Mouse (Mus musculus) heart, embryonic 11.5 days (tissue): ENCODE results near the gene Arid3c. TPM values are rescaled to one million over a fixed set of nuclear protein-coding genes. Genes with fewer than 3 reads are reported as not detected.
"Not testable (repeated sequence)": the region's sequence is repeated elsewhere in the genome, so short reads cannot be mapped to it uniquely, and the experiment has no call there.

Experiments used
- ATAC-seq: fragments of 200-750 bp; cut with Nextera tagmentation; replicated peaks from 2 replicates; pipeline ENCODE4 v1.8.0; 2017; ENCODE audit warnings: moderate library complexity; ENCODE audit not compliant: insufficient number of reproducible peaks, low FRiP score, low TSS enrichment
- H3K27ac ChIP-seq: fragments of 300-500 bp; sonication (generic); 2 replicates; pipeline ENCODE4 v1.5.1; 2014; ENCODE audit warnings: mild to moderate bottlenecking, low read depth, low read length
- H3K27me3 ChIP-seq: fragments of 300-500 bp; sonication (generic); 2 replicates; pipeline ENCODE4 v1.6.1; 2014; ENCODE audit warnings: mild to moderate bottlenecking, low read length, mixed read lengths; ENCODE audit not compliant: control insufficient read depth, insufficient read depth
- H3K36me3 ChIP-seq: fragments of 300-500 bp; sonication (generic); 2 replicates; pipeline ENCODE4 v1.6.1; 2014; ENCODE audit warnings: mild to moderate bottlenecking, low read length, moderate library complexity, mixed read lengths; ENCODE audit not compliant: control insufficient read depth, insufficient read depth
- H3K4me1 ChIP-seq: fragments of 300-500 bp; sonication (generic); 2 replicates; pipeline ENCODE4 v1.6.1; 2014; ENCODE audit warnings: low read length; ENCODE audit not compliant: control insufficient read depth, insufficient read depth
- H3K4me2 ChIP-seq: fragments of 300-500 bp; sonication (generic); 2 replicates; pipeline ENCODE4 v1.6.1; 2014; ENCODE audit warnings: mild to moderate bottlenecking, moderate library complexity
- H3K4me3 ChIP-seq: fragments of 300-500 bp; sonication (generic); 2 replicates; pipeline ENCODE4 v1.5.1; 2014; ENCODE audit warnings: low read depth, low read length
- H3K9ac ChIP-seq: fragments of 300-500 bp; sonication (generic); 2 replicates; pipeline ENCODE4 v1.6.1; 2014; ENCODE audit warnings: mild to moderate bottlenecking, low read depth, low read length, moderate library complexity
- H3K9me3 ChIP-seq: fragments of 300-500 bp; sonication (generic); replicated peaks from 2 replicates; pipeline ENCODE4 v1.6.1; 2016; ENCODE audit warnings: low read length; ENCODE audit not compliant: control insufficient read depth
- WGBS: fragments of 180-500 bp; shearing (Covaris S2); extraction: QIAGEN DNeasy Blood & Tissue Kit; methylation state at CpG from one replicate; pipeline ENCODE4 v1.1.7; 2014; ENCODE audit not compliant: insufficient replicate concordance; 5-methylcytosine and 5-hydroxymethylcytosine counted together
- polyA plus RNA-seq: library from polyadenylated mRNA; unstranded; fragments of >200 nt; fragmentation: Nextera tagmentation; extraction: Ambion mirVana; gene quantifications from 2 replicates; pipeline ENCODE4 v1.2.1, GENCODE M21; 2014

Arid3c gene
- polyA plus RNA-seq, 1 experiment from 2014 or later, result not detected

DNA sequence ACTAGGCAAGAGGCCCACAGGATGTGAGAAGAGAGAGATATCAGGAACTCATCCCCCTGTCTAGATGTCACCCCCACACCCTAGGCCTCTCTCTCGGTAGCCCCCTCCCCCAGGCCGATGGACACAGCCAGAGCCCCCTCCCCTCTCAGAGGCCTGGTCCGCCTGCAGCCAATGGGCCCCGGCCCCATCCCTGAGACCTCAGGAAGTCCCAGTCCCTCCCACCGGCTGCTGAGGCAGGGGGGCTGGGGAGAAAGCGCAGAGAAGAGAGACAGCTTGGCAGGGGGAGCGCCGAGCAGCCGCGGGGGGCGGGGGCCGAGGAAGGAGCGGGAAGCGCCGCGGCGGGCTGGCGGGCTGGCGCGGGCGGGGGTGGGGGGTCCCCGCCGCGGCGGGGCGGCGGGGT is 47.6 kb downstream of the Arid3c start:
- Histone ChIP-seq H3K4me2 (peak overlapping the region; percentile 40), H3K4me1 (peaks cover 28% of the 10 kb centered on the region)
- not testable (repeated sequence) for H3K27ac ChIP-seq, H3K9ac ChIP-seq, H3K27me3 ChIP-seq, H3K4me3 ChIP-seq, H3K36me3 ChIP-seq, H3K9me3 ChIP-seq
- 0% methylated on average over 2 of the region's 27 CpGs for WGBS
- peak; percentile 52; the same call in 1 of the 2 replicates for ATAC-seq

DNA sequence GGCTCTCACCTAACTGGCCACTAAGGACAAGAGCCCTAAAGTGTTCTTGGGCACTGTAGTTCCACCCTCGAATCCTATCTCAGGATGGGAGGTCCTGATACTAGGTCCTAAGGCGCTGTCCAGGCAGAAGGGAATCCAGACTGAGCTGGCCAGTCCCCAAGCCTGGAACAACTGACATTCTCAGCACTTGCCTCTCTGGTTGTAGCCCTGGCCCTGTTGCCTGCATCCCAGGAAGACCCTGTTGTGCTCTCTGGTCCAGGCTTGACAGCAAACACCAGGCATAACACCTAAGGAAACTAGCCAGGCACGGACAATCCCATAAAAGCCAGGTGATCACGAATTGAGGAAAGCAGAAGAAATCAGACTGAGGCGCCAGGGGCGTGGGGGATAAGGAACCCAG is 48.2 kb downstream of the Arid3c start:
- Histone ChIP-seq H3K4me1 (peaks cover 31% of the 10 kb centered on the region), H3K9ac (no peak overlapping the region), H3K27me3 (peaks cover 2% of the 10 kb centered on the region), H3K36me3 (no peaks in the 10 kb centered on the region), H3K4me3 (no peak overlapping the region), H3K27ac (no peak overlapping the region), H3K4me2 (no peak overlapping the region; the same call in 1 of the 2 replicates), H3K9me3 (no peaks in the 10 kb centered on the region)
- ATAC-seq, result no peak
- WGBS, result 9% methylated on average over 6 of the region's 6 CpGs

DNA sequence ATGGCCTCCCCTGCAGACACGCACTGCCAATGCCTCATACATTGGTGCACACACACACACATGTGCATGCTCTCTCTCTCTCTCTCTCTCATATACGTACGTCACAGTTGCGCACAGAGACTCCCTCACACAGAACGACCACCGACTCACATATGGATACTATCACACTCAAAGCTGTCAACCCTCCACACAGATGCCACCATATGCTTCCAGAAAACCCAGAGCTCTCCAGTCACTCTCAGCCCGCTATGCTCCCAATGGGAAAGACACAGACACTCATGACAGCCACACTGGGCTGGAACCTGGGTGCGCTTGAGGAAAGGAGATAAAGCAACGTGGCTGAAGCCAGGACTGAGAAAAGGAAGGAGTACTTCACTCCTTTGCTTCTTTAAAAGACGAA is 49.0 kb downstream of the Arid3c start:
- no peak for ATAC-seq
- WGBS, result 56% methylated on average over 10 of the region's 10 CpGs
- Histone ChIP-seq H3K4me3 (no peak overlapping the region), H3K9ac (no peak overlapping the region), H3K4me1 (peaks cover 35% of the 10 kb centered on the region), H3K27ac (no peak overlapping the region), H3K36me3 (no peaks in the 10 kb centered on the region), H3K4me2 (no peak overlapping the region), H3K27me3 (peaks cover 3% of the 10 kb centered on the region), H3K9me3 (no peaks in the 10 kb centered on the region)

DNA sequence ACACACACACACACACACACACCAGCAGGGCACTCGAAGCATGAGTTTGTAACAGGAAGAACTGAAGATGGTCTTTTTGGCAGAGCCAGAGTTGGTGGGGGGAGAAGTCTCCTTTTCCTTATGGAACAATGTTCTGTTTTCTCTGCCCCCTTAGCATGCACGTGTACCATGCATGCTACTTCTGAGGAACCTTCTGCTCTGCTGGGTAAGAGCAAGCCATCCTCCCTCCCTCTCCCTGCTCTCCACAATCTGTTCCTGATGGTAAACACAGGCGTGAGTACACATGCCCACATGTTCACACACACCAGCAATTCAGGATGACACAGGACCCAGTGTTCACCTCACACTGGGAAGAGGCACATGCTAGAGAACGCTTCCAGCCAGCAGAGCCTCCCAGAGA is 49.8 kb downstream of the Arid3c start:
- H3K4me2 ChIP-seq, result no peak overlapping the region
- no peaks in the 10 kb centered on the region for H3K36me3 ChIP-seq
- peaks cover 7% of the 10 kb centered on the region for H3K27me3 ChIP-seq
- H3K4me1 ChIP-seq, result peaks cover 43% of the 10 kb centered on the region
- no peak for ATAC-seq
- no peak overlapping the region for H3K9ac ChIP-seq
- no peak overlapping the region for H3K27ac ChIP-seq
- 78% methylated on average over 4 of the region's 4 CpGs for WGBS
- no peak overlapping the region for H3K4me3 ChIP-seq
- H3K9me3 ChIP-seq, result no peaks in the 10 kb centered on the region

DNA sequence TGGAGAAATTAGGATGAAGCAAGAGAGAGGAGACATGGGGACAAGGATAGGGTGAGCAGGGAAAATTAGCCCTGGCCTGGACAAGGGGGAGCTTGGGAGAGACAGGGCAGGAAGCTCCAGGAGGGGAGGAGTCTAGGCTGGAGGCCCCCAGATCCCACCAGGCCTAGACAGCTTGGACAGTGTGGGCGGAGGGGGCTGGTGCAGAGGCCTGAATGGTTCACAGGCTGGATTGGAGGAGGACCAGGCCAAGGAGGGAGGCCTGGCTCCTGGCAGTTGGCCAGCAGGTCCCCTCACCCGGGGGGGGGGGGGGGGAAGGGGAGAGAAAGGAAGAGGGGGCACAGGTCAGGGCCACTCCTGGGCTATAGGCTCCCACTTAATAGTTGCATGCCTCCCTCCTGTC is 51.7 kb downstream of the Arid3c start:
- ATAC-seq, result no peak; the same call in 1 of the 2 replicates
- no peak overlapping the region for H3K4me3 ChIP-seq
- H3K9me3 ChIP-seq, result no peaks in the 10 kb centered on the region
- no peak overlapping the region for H3K27ac ChIP-seq
- peaks cover 49% of the 10 kb centered on the region for H3K4me1 ChIP-seq
- 0 out of 2 replicates have a peak overlapping the region, but pooled peaks have one; percentile 31 for H3K9ac ChIP-seq
- H3K27me3 ChIP-seq, result peaks cover 13% of the 10 kb centered on the region
- H3K4me2 ChIP-seq, result no peak overlapping the region
- H3K36me3 ChIP-seq, result no peaks in the 10 kb centered on the region
- 48% methylated on average over 2 of the region's 2 CpGs for WGBS

DNA sequence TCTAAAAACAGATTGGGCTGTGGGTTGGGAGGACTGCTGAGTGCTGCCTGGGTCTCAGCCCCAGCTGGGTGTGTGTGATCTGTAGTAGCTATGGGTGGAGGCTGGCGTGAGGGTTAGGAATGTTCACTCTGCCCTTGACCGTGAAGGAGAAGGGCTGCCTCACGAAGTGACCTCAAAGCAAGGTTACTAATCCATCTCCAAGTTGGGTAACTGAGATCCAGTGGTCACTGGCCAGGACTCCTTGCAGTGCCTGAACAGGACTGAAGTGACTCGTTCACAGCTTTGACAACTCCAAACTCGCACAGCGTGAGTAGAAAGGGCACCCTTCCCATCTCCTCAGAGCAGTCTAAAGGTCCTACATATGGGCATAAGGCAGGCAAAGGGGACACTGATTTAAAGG is 52.1 kb downstream of the Arid3c start:
- H3K9ac ChIP-seq, result 0 out of 2 replicates have a peak overlapping the region, but pooled peaks have one; percentile 31
- no peaks in the 10 kb centered on the region for H3K36me3 ChIP-seq
- H3K27ac ChIP-seq, result no peak overlapping the region
- peaks cover 49% of the 10 kb centered on the region for H3K4me1 ChIP-seq
- H3K27me3 ChIP-seq, result peaks cover 13% of the 10 kb centered on the region
- ATAC-seq, result no peak
- H3K4me3 ChIP-seq, result no peak overlapping the region
- no peak overlapping the region for H3K4me2 ChIP-seq
- WGBS, result 49% methylated on average over 6 of the region's 6 CpGs
- no peaks in the 10 kb centered on the region for H3K9me3 ChIP-seq

DNA sequence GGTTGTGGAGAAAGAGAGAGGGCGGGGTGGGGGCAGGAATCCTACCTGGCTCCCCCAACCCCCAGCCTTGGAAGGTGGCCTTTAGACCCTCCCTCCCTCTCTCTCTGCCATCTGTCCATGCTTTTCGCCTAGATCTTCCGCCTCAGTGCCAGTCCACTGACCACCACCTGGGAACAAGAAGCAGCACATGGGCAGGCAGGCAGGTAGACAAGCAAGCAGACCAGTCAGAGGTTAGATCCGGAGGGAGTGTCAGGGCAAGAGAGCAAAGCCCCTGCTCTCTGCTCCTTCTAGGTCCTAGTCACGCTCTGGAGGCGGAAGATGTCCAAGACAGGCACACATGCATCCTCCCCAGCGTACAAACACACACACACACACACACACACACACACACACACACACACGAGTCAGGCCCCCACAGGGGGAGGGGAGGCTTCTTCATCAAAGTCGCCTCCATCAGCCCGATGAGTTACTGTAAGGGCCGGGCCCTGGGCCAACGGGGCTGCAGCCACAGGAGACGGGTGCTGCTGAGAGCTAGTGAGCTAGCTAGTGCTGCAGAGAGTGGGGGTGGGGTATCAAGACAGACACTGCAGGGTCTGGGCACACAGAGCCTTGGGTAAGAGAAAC is 53.8 kb downstream of the Arid3c start:
- Histone ChIP-seq H3K4me1 (peaks cover 50% of the 10 kb centered on the region), H3K36me3 (no peaks in the 10 kb centered on the region), H3K9me3 (no peaks in the 10 kb centered on the region), H3K27me3 (peaks cover 17% of the 10 kb centered on the region), H3K4me2 (no peak overlapping the region; the same call in 1 of the 2 replicates), H3K4me3 (no peak overlapping the region), H3K9ac (no peak overlapping the region), H3K27ac (no peak overlapping the region)
- no peak; the same call in 1 of the 2 replicates for ATAC-seq
- 45% methylated on average over 13 of the region's 13 CpGs for WGBS

DNA sequence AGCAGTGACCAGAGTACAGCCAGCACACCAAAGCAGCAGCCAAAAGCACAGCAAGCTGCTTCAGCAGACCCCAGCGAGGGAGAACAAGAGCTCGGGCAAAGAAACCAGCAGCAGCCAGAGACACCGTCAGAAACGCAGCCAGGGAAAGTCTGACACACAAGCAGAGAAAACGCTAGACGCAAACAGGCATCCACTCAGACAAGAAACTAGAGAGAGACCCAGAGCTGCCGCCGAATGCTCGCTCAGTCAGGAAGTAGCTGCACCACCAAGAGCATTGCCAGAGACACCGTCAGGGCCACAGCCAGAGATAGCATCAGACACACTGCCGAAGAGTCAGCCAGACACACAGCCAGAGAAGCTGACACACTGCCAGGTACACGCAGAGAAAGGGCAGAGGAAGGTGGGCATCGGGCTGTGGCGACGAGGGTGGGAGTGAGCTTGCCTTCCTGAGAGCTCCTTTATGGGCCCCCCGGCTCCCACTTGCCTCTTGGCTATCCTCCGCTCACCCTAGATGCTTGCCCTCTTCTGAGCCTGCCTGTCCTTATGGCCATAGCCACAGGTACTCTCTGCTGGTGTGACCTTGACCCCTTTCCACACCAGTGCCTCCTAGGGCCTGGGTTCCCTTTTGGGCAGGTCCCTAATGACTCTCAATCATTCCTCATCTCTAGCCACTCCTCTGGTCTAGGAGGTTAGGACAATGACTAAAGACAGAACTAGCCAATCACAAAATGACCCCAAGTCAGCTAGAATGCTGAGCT is 54.5 kb downstream of the Arid3c start:
- Histone ChIP-seq H3K4me1 (peaks cover 57% of the 10 kb centered on the region), H3K4me2 (peak overlapping the region; percentile 22; the same call in 1 of the 2 replicates), H3K4me3 (no peak overlapping the region), H3K9ac (peak overlapping the region; percentile 43; the same call in 1 of the 2 replicates), H3K9me3 (no peaks in the 10 kb centered on the region), H3K27ac (peak overlapping the region; percentile 41; the same call in 1 of the 2 replicates), H3K36me3 (no peaks in the 10 kb centered on the region), H3K27me3 (peaks cover 17% of the 10 kb centered on the region)
- 36% methylated on average over 17 of the region's 17 CpGs for WGBS
- ATAC-seq, result no peak
